Mouse (Mus musculus) monocyte, adult 5-6 weeks (primary cell): Measurements from ENCODE around the gene 2310022B05Rik. TPM values are rescaled to one million over a fixed set of nuclear protein-coding genes. Genes with fewer than 3 reads are reported as not detected.

Source experiments
- ATAC-seq: fragments of 153-309, 156-312 bp; replicated peaks from 2 replicates; pipeline ENCODE4 v1.8.0; 2017; ENCODE audit warnings: mild to moderate bottlenecking; ENCODE audit not compliant: low TSS enrichment, insufficient number of reproducible peaks, severe bottlenecking, poor library complexity, low FRiP score
- total RNA-seq: library from RNA; stranded (forward); fragments of 200-1000, 200-491, 200-594 nt; gene quantifications from 3 replicates; pipeline ENCODE4 v1.2.3, GENCODE M21; 2017

Gene 2310022B05Rik
- total RNA-seq, 1 experiment from 2014 or later, result 3.2 TPM

DNA sequence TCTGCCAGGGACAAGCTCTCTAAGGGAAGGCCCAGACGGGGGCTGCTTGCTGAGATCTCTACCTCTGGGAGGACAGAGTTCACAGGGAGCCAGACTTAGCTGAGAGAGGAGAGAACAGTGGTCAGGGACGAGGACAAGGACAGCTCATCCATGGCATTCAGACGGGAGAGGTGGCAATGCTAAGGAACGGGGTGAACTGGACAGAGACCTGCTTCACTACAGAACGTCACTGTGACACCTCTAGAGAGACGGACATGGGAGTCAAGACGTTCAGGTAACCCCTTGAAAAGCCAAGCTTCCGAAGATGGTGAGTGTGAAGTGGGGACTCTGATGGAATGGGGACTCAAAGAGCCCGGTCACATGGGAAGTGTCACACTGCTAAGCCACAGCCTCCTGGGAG lies 36.9 kb downstream of the 2310022B05Rik start:
- ATAC-seq, result no peak

DNA sequence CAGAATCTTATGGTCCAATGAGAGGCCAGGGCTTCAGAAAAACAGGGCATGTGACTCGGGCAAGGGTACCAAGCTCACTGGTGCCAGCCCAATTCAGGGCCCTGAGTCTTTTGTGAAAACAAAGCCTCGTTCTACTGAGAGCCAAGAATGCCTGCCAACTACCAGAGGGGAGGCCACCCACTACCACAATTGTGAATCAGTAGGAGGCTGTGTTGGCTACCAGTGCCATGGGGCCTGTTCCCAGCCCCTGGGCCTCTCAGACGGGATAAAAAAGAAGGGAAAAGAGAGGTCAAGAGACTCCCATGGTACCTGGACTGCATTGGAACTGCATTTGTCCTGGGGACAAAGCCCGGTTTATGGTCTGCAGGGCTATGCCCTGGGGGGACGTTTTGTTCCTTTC lies 41.9 kb downstream of the 2310022B05Rik start:
- ATAC-seq, result no peak

DNA sequence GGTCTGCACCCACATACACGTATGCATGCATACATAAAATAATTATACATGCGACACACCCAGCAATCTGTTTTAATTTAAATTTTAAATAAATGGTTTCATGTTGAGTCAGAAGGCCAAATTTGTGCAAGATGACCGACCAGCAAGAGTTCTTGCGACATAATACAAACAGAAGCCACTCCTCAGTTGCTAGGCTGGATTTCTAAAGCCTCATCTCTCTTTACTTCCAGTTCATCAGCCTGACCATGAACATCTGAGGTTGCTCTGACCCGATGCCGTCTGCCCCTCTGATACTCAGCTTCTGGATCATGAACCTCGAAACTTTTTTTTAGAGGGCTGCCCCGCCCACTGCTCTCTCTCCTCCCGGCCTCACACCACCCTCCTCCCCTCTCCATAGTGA lies 44.9 kb downstream of the 2310022B05Rik start:
- no peak; the same call in 1 of the 2 replicates for ATAC-seq

- peak; percentile 45 for ATAC-seq
Observed at GRCm38 (mm10) chr8:124617266-124617869, 45.8 kb downstream of the 2310022B05Rik start.

GRCm38 (mm10) chr8:124614325-124614724 lies 48.8 kb downstream of the 2310022B05Rik start:
- ATAC-seq, result no peak

DNA sequence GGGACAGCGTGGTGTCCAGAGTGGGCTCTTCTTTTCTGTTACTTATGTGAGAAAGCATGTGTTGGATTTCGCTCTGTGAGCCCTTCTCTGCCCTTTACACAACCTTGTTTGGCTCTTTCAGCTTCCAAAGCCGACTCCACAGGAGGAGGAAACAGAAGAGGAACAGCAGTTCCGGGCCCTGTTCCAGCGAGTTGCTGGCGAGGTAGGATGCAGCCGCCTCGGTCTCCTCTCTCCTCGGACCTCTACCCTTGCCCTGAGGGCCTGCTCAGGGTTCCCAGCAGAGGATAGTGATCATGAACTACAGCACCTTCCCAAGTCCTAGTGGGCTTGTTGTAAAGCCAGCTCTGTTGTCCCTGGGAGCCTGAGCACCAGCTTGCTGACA lies 54.2 kb downstream of the 2310022B05Rik start:
- ATAC-seq, result no peak

DNA sequence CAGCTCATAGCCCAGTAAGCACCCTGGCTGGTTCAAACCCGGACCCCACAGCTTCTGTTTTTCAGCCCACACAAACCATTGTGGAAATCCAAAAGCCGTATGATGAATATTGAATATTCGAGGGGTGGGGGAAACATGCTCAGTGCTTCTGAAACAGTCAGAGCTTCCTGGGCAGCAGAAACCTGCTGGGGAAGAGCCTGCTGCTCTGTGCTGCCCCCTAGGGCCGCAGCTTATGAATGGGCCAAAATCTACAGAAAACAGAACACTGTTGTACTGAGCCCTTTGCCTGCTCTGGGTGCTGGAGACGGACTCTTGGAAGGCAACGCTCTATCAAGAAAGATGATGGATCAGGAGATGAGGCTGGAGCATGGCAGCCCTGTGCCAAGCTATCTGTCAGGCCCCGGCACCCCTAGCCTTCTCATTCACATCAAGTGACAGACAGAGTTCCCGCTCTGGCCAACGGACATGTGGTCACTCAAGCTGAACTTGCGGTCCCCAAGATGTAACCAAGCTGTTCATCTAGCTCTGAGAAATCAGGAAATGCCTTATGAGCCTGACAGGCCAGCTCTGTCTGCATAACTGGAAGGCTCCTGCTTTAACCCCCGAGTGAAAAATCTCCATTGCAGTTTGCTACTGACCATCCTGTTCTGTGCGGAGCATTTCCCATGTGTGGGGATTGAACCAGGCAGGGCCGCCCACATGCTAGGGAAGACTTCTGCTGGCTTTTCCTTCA lies 54.8 kb downstream of the 2310022B05Rik start:
- no peak for ATAC-seq

DNA sequence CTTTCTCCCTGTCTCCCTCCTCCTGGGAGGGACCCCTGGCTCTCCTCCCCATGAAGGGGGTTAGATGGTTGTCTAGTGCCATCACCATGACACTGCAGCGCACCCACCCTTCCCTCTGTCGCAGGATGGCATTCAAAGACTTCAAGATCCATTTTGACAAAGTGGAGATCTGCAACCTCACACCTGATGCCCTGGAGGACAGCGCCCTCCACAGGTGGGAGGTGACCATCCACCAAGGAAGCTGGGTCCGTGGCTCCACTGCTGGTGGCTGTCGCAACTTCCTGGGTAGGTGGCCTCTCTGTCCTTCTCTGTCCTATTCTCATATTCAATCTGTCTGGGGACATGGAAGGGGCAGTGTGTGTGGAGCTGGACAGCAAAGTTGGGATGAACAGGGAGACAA lies 59.1 kb downstream of the 2310022B05Rik start:
- ATAC-seq, result no peak

GRCm38 (mm10) chr8:124589393-124589792 lies 73.8 kb downstream of the 2310022B05Rik start:
- no peak for ATAC-seq

- ATAC-seq, result no peak
Observed at GRCm38 (mm10) chr8:124586556-124586955, 76.6 kb downstream of the 2310022B05Rik start.

Other genes starting within 250 kb of the 2310022B05Rik start
- not detected in 3 replicates for gene Pgbd5, start 223.7 kb downstream of the 2310022B05Rik start, total RNA-seq
- 15.1 to 29.5 TPM (median 22.8 TPM) in 3 replicates for gene Cog2, start 142.6 kb downstream of the 2310022B05Rik start, total RNA-seq
- not detected in 3 replicates for gene Agt, start 93.7 kb downstream of the 2310022B05Rik start, total RNA-seq
- not detected in 3 replicates for gene Capn9, start 87.3 kb downstream of the 2310022B05Rik start, total RNA-seq
- 14.5 to 74.3 TPM (median 26.1 TPM) in 3 replicates for gene Ttc13, start 58.6 kb upstream of the 2310022B05Rik start, total RNA-seq
- gene Arv1, start 58.8 kb upstream of the 2310022B05Rik start, total RNA-seq, result 1.0 to 2.9 TPM in 2 of 3 replicates, not detected in the other
- 0.95 to 1.1 TPM in 2 of 3 replicates, not detected in the other for gene Fam89a, start 88.5 kb upstream of the 2310022B05Rik start, total RNA-seq
- gene Trim67, start 129.7 kb upstream of the 2310022B05Rik start, total RNA-seq, result not detected in 3 replicates
- 37.0 to 58.8 TPM (median 41.2 TPM) in 3 replicates for gene Gnpat, start 199.7 kb upstream of the 2310022B05Rik start, total RNA-seq
- gene 2810004N23Rik, start 199.8 kb upstream of the 2310022B05Rik start, total RNA-seq, result 26.0 to 39.2 TPM (median 27.4 TPM) in 3 replicates
- gene Exoc8, start 234.3 kb upstream of the 2310022B05Rik start, total RNA-seq, result 12.3 to 19.4 TPM (median 13.2 TPM) in 3 replicates
- 15.5 to 26.7 TPM (median 22.1 TPM) in 3 replicates for gene Sprtn, start 234.5 kb upstream of the 2310022B05Rik start, total RNA-seq